Mouse (Mus musculus) limb, embryonic 12.5 days (tissue): ENCODE measurements around the gene Prop1. TPM values are rescaled to one million over a fixed set of nuclear protein-coding genes. Genes with fewer than 3 reads are reported as not detected.

Source experiments
- ATAC-seq: fragments of 200-750 bp; cut with Nextera tagmentation; 2 replicates; pipeline ENCODE4 v1.8.0; 2017; ENCODE audit warnings: low read depth, moderate TSS enrichment; ENCODE audit not compliant: insufficient number of reproducible peaks, insufficient read depth, low FRiP score, low TSS enrichment
- H3K27ac ChIP-seq: fragments of 300-500 bp; sonication (generic); 2 replicates; pipeline ENCODE4 v1.5.1; 2016; ENCODE audit warnings: mild to moderate bottlenecking, moderate library complexity
- H3K27me3 ChIP-seq: fragments of 300-500 bp; sonication (generic); 2 replicates; pipeline ENCODE4 v1.6.1; 2016; ENCODE audit warnings: mild to moderate bottlenecking, moderate library complexity
- H3K36me3 ChIP-seq: fragments of 300-500 bp; sonication (generic); 2 replicates; pipeline ENCODE4 v1.6.1; 2016; ENCODE audit warnings: mild to moderate bottlenecking, moderate library complexity
- H3K4me1 ChIP-seq: fragments of 300-500 bp; sonication (generic); replicated peaks from 2 replicates; pipeline ENCODE4 v1.6.1; 2016
- H3K4me2 ChIP-seq: fragments of 300-500 bp; sonication (generic); 2 replicates; pipeline ENCODE4 v1.6.1; 2016; ENCODE audit warnings: mild to moderate bottlenecking, moderate library complexity
- H3K4me3 ChIP-seq: fragments of 300-500 bp; sonication (generic); replicated peaks from 2 replicates; pipeline ENCODE4 v1.5.1; 2016; ENCODE audit warnings: mild to moderate bottlenecking
- H3K9ac ChIP-seq: fragments of 300-500 bp; sonication (generic); replicated peaks from 2 replicates; pipeline ENCODE4 v1.6.1; 2016; ENCODE audit warnings: mild to moderate bottlenecking, moderate library complexity
- H3K9me3 ChIP-seq: fragments of 300-500 bp; sonication (generic); 2 replicates; pipeline ENCODE4 v1.6.1; 2016; ENCODE audit warnings: mild to moderate bottlenecking, moderate library complexity
- WGBS: fragments of 180-500 bp; shearing (Covaris S2); methylation state at CpG from one replicate; pipeline ENCODE4 v1.1.7; 2016; 5-methylcytosine and 5-hydroxymethylcytosine counted together
- polyA plus RNA-seq: library from polyadenylated mRNA; unstranded; fragments of >200 nt; fragmentation: Nextera tagmentation; extraction: Ambion mirVana; gene quantifications from 2 replicates; pipeline ENCODE4 v1.2.1, GENCODE M21; 2016

Gene Prop1
- not detected in 2 replicates for polyA plus RNA-seq

GRCm38 (mm10) chr11:50953665-50954064 is at the start of gene Prop1:
TSS of gene Prop1 (minus strand) at chr11:50953765.
- Histone ChIP-seq H3K27me3 (peaks cover 6% of the 10 kb centered on the region; the same call in 1 of the 2 replicates), H3K4me1 (peaks cover 16% of the 10 kb centered on the region), H3K4me2 (no peak within 1 kb of the TSS), H3K9ac (no peak within 1 kb of the TSS), H3K9me3 (no peaks in the 10 kb centered on the region), H3K36me3 (no peaks in the 10 kb centered on the region), H3K27ac (no peak within 1 kb of the TSS), H3K4me3 (no peak within 1 kb of the TSS)
- ATAC-seq: no peak
- 68% methylated on average over 6 of the region's 6 CpGs for WGBS

GRCm38 (mm10) chr11:51003296-51003695 is 49.7 kb upstream of the Prop1 start, which contains the start of gene Olfr51:
TSS of gene Olfr51 (plus strand) at chr11:51003596.
- H3K4me2 ChIP-seq: no peak within 1 kb of the TSS
- H3K27ac ChIP-seq: no peak within 1 kb of the TSS
- no peaks in the 10 kb centered on the region for H3K27me3 ChIP-seq
- 85% methylated on average over 5 of the region's 5 CpGs for WGBS
- no peaks in the 10 kb centered on the region for H3K4me1 ChIP-seq
- ATAC-seq: no peak
- no peaks in the 10 kb centered on the region for H3K9me3 ChIP-seq
- no peak within 1 kb of the TSS for H3K9ac ChIP-seq
- no peaks in the 10 kb centered on the region for H3K36me3 ChIP-seq
- no peak within 1 kb of the TSS for H3K4me3 ChIP-seq

GRCm38 (mm10) chr11:50981667-50982066 is 28.1 kb upstream of the Prop1 start, which contains the start of gene Olfr1377:
TSS of gene Olfr1377 (plus strand) at chr11:50981967.
- Histone ChIP-seq H3K4me3 (no peak within 1 kb of the TSS), H3K27me3 (no peaks in the 10 kb centered on the region), H3K9me3 (no peaks in the 10 kb centered on the region), H3K27ac (no peak within 1 kb of the TSS), H3K36me3 (no peaks in the 10 kb centered on the region), H3K4me1 (no peaks in the 10 kb centered on the region), H3K9ac (no peak within 1 kb of the TSS), H3K4me2 (no peak within 1 kb of the TSS)
- WGBS: 72% methylated on average over 5 of the region's 5 CpGs
- no peak for ATAC-seq

- Histone ChIP-seq H3K4me1 (no peaks in the 10 kb centered on the region), H3K9me3 (no peaks in the 10 kb centered on the region), H3K4me3 (no peak overlapping the region), H3K4me2 (no peak overlapping the region), H3K36me3 (no peaks in the 10 kb centered on the region), H3K27ac (no peak overlapping the region), H3K27me3 (no peaks in the 10 kb centered on the region), H3K9ac (no peak overlapping the region)
- WGBS: 79% methylated on average over 4 of the region's 4 CpGs
- no peak for ATAC-seq
These were observed 23.7 kb upstream of the Prop1 start for GRCm38 (mm10) chr11:50977216-50977615.

- no peaks in the 10 kb centered on the region for H3K4me1 ChIP-seq
- H3K36me3 ChIP-seq: no peaks in the 10 kb centered on the region
- no peaks in the 10 kb centered on the region for H3K27me3 ChIP-seq
- ATAC-seq: no peak
- H3K9me3 ChIP-seq: no peaks in the 10 kb centered on the region
- WGBS: 82% methylated on average over 11 of the region's 11 CpGs
- H3K9ac ChIP-seq: no peak within 1 kb of the TSS
- H3K4me2 ChIP-seq: no peak within 1 kb of the TSS
- H3K4me3 ChIP-seq: no peak within 1 kb of the TSS
- no peak within 1 kb of the TSS for H3K27ac ChIP-seq
These were observed 12.7 kb upstream of the Prop1 start, which contains the start of gene Olfr1378 for GRCm38 (mm10) chr11:50966230-50966629. TSS of gene Olfr1378 (plus strand) at chr11:50966530.

GRCm38 (mm10) chr11:50964886-50965285 is 11.3 kb upstream of the Prop1 start:
- Histone ChIP-seq H3K36me3 (no peaks in the 10 kb centered on the region), H3K9ac (no peak overlapping the region), H3K4me3 (no peak overlapping the region), H3K9me3 (no peaks in the 10 kb centered on the region), H3K4me1 (no peaks in the 10 kb centered on the region), H3K27ac (no peak overlapping the region), H3K27me3 (no peaks in the 10 kb centered on the region), H3K4me2 (no peak overlapping the region)
- 78% methylated on average over 2 of the region's 2 CpGs for WGBS
- ATAC-seq: no peak

- Histone ChIP-seq H3K9me3 (no peaks in the 10 kb centered on the region), H3K4me3 (no peak overlapping the region), H3K9ac (no peak overlapping the region), H3K4me1 (peaks cover 16% of the 10 kb centered on the region), H3K4me2 (no peak overlapping the region), H3K27ac (no peak overlapping the region), H3K36me3 (no peaks in the 10 kb centered on the region), H3K27me3 (peaks cover 6% of the 10 kb centered on the region; the same call in 1 of the 2 replicates)
- 72% methylated on average over 14 of the region's 14 CpGs for WGBS
- ATAC-seq: no peak
These were observed 1.3 kb downstream of the Prop1 start for GRCm38 (mm10) chr11:50952290-50952689.

- Histone ChIP-seq H3K9ac (no peak within 1 kb of the TSS), H3K27me3 (no peaks in the 10 kb centered on the region), H3K9me3 (no peaks in the 10 kb centered on the region), H3K4me1 (no peaks in the 10 kb centered on the region), H3K36me3 (no peaks in the 10 kb centered on the region), H3K4me3 (no peak within 1 kb of the TSS), H3K27ac (no peak within 1 kb of the TSS), H3K4me2 (no peak within 1 kb of the TSS)
- no peak for ATAC-seq
- WGBS: 73% methylated on average over 14 of the region's 14 CpGs
These were observed 10.1 kb downstream of the Prop1 start, which contains the start of gene 4933414I15Rik for GRCm38 (mm10) chr11:50943506-50943905. TSS of gene 4933414I15Rik (minus strand) at chr11:50943765.

- Histone ChIP-seq H3K36me3 (no peaks in the 10 kb centered on the region), H3K9ac (no peak overlapping the region), H3K27me3 (no peaks in the 10 kb centered on the region), H3K4me2 (no peak overlapping the region), H3K27ac (no peak overlapping the region), H3K4me1 (no peaks in the 10 kb centered on the region), H3K4me3 (no peak overlapping the region), H3K9me3 (no peaks in the 10 kb centered on the region)
- WGBS: 62% methylated on average over 12 of the region's 12 CpGs
- no peak for ATAC-seq
These were observed 11.2 kb downstream of the Prop1 start for GRCm38 (mm10) chr11:50942386-50942785.

GRCm38 (mm10) chr11:50939621-50940366 is 13.8 kb downstream of the Prop1 start:
- Histone ChIP-seq H3K9me3 (no peaks in the 10 kb centered on the region), H3K9ac (no peak overlapping the region), H3K4me2 (no peak overlapping the region), H3K27me3 (peaks cover 3% of the 10 kb centered on the region; the same call in 1 of the 2 replicates), H3K27ac (no peak overlapping the region), H3K36me3 (no peaks in the 10 kb centered on the region), H3K4me1 (no peaks in the 10 kb centered on the region), H3K4me3 (no peak overlapping the region)
- WGBS: 41% methylated on average over 14 of the region's 14 CpGs
- no peak for ATAC-seq

- H3K36me3 ChIP-seq: no peaks in the 10 kb centered on the region
- no peak overlapping the region for H3K4me2 ChIP-seq
- H3K27me3 ChIP-seq: peaks cover 3% of the 10 kb centered on the region; the same call in 1 of the 2 replicates
- no peaks in the 10 kb centered on the region for H3K9me3 ChIP-seq
- no peak for ATAC-seq
- no peak overlapping the region for H3K27ac ChIP-seq
- no peak overlapping the region for H3K4me3 ChIP-seq
- no peak overlapping the region for H3K9ac ChIP-seq
- WGBS: 76% methylated on average over 8 of the region's 8 CpGs
- no peaks in the 10 kb centered on the region for H3K4me1 ChIP-seq
These were observed 15.1 kb downstream of the Prop1 start for GRCm38 (mm10) chr11:50938435-50938834.
